17 mouse cellular contexts compared by ENCODE assay signal in the genomic region with DNA sequence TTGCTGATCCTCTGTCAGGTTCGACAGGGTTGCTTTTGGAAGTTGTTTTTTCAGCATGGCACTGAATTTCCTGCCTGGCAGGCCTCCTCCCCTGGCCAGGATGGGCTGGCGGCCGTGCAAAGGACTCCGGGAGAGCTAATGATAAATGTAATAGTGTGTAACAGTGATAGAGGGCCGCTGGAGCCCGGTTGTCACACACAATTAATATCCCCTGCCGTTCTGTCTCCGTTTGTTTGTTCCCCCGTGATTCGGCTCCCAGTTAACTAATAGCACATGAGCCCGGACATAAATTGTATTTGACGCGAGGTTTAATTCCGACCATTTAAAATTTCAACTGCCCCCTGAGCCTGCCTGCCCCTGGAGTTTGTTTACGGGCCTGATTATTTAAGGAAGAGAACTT. TPM values are rescaled to one million over a fixed set of nuclear protein-coding genes. Genes with fewer than 3 reads are reported as not detected.
DNase-seq lines count a peak whose midpoint lies in the region; ATAC-seq lines count a peak whose summit lies in the region.
"Had no signal": no experiment of that assay in that cellular context is flagged by ENCODE, and none has a peak within 500 bp of the region (broad histone marks: within the 10 kb centered on the region; RNA-seq: fewer than 3 reads in every experiment).

No protein-coding gene starts in this region.

- no peak for ATAC-seq in heart, embryonic 13.5 days (ENCODE audit: extremely low read depth, insufficient number of reproducible peaks, low FRiP score, low TSS enrichment)
- ATAC-seq in embryonic facial prominence, embryonic 11.5 days (replicated peaks; ENCODE audit: insufficient number of reproducible peaks, low FRiP score, low TSS enrichment, low read depth): no peak
- ATAC-seq in midbrain, embryonic 16.5 days: no peak

- 56% methylated on average over 15 of the region's 15 CpGs for WGBS in heart, embryonic 13.5 days
- 24% methylated on average over 15 of the region's 15 CpGs for WGBS in embryonic facial prominence, embryonic 11.5 days
- WGBS in hindbrain, embryonic 10.5 days: 49% methylated on average over 15 of the region's 15 CpGs
- WGBS in midbrain, embryonic 16.5 days: 21% methylated on average over 15 of the region's 15 CpGs

- H3K4me1 ChIP-seq in heart, embryonic 13.5 days: peaks cover 11% of the 10 kb centered on the region
- H3K4me1 ChIP-seq in embryonic facial prominence, embryonic 11.5 days (ENCODE audit: control insufficient read depth, insufficient read depth, low read length): peaks cover 6% of the 10 kb centered on the region
- peaks cover 71% of the 10 kb centered on the region for H3K4me1 ChIP-seq in hindbrain, embryonic 10.5 days (replicated peaks)
- peaks cover 55% of the 10 kb centered on the region for H3K4me1 ChIP-seq in midbrain, embryonic 16.5 days (ENCODE audit: control insufficient read depth, insufficient read depth, low read length)

- no peak overlapping the region for H3K4me3 ChIP-seq in heart, embryonic 13.5 days
- no peak overlapping the region for H3K4me3 ChIP-seq in embryonic facial prominence, embryonic 11.5 days (ENCODE audit: low read depth, low read length)
- no peak overlapping the region for H3K4me3 ChIP-seq in hindbrain, embryonic 10.5 days
- no peak overlapping the region for H3K4me3 ChIP-seq in midbrain, embryonic 16.5 days (ENCODE audit: low read depth, low read length)
- H3K4me3 ChIP-seq: heart, embryonic 12.5 days; limb, embryonic 15.5 days had no signal

- intact Hi-C loops in gastrocnemius, postnatal 14 days (cut with DNase I; ENCODE audit: low total_unique reads): no loop called here
- intact Hi-C loops in left cerebral cortex, postnatal 25 days (cut with DNase I): no loop called here

- H3K4me2 ChIP-seq in heart, embryonic 13.5 days: no peak overlapping the region
- no peak overlapping the region for H3K4me2 ChIP-seq in embryonic facial prominence, embryonic 11.5 days (ENCODE audit: low read depth, low read length)
- no peak overlapping the region for H3K4me2 ChIP-seq in midbrain, embryonic 16.5 days (ENCODE audit: low read length)
- H3K4me2 ChIP-seq: heart, embryonic 12.5 days; limb, embryonic 15.5 days had no signal

- no peaks in the 10 kb centered on the region for H3K9me3 ChIP-seq in heart, embryonic 13.5 days
- H3K9me3 ChIP-seq in embryonic facial prominence, embryonic 11.5 days (replicated peaks; ENCODE audit: control insufficient read depth, low read length): no peaks in the 10 kb centered on the region
- no peaks in the 10 kb centered on the region for H3K9me3 ChIP-seq in hindbrain, embryonic 10.5 days
- H3K9me3 ChIP-seq in midbrain, embryonic 16.5 days (replicated peaks; ENCODE audit: control insufficient read depth, low read length, poor library complexity, severe bottlenecking): no peaks in the 10 kb centered on the region
- H3K9me3 ChIP-seq: heart, embryonic 12.5 days; limb, embryonic 15.5 days had no signal

- no peak overlapping the region for H3K9ac ChIP-seq in heart, embryonic 13.5 days
- H3K9ac ChIP-seq in embryonic facial prominence, embryonic 11.5 days (replicated peaks; ENCODE audit: low read length): no peak overlapping the region; the same call in 1 of the 2 replicates
- H3K9ac ChIP-seq in midbrain, embryonic 16.5 days (ENCODE audit: low read depth, low read length): peak overlapping the region; percentile 40
- H3K9ac ChIP-seq: heart, embryonic 12.5 days; limb, embryonic 15.5 days had no signal

- 0 out of 2 replicates have a peak overlapping the region, but pooled peaks have one; percentile 30 for H3K27ac ChIP-seq in heart, embryonic 13.5 days (replicated peaks)
- 0 out of 2 replicates have a peak overlapping the region, but pooled peaks have one; percentile 20 for H3K27ac ChIP-seq in embryonic facial prominence, embryonic 11.5 days (replicated peaks; ENCODE audit: low read depth, low read length)
- peak overlapping the region; percentile 10; the same call in 1 of the 2 replicates for H3K27ac ChIP-seq in hindbrain, embryonic 10.5 days
- H3K27ac ChIP-seq in midbrain, embryonic 16.5 days (ENCODE audit: low read length): peak overlapping the region; percentile 75
- H3K27ac ChIP-seq: limb, embryonic 15.5 days had no signal

- H3K36me3 ChIP-seq in heart, embryonic 13.5 days: peaks cover 99% of the 10 kb centered on the region
- H3K36me3 ChIP-seq in embryonic facial prominence, embryonic 11.5 days (replicated peaks; ENCODE audit: control insufficient read depth, insufficient read depth, low read depth, low read length): peaks cover 3% of the 10 kb centered on the region; the same call in 1 of the 2 replicates
- H3K36me3 ChIP-seq in hindbrain, embryonic 10.5 days: peaks cover 79% of the 10 kb centered on the region
- H3K36me3 ChIP-seq in midbrain, embryonic 16.5 days (ENCODE audit: control insufficient read depth, insufficient read depth, low read length): peaks cover 9% of the 10 kb centered on the region; the same call in 1 of the 2 replicates

- no peak for DNase-seq in heart, adult 8-10 months (ENCODE audit: low spot score)
- peak; percentile 62 for DNase-seq in embryonic facial prominence, embryonic 11.5 days (ENCODE audit: low spot score)
- DNase-seq in hindbrain, embryonic 10.5 days (ENCODE audit: low spot score): no peak
- no peak for DNase-seq in gastrocnemius, postnatal 14 days
- no peak for DNase-seq in adrenal gland, postnatal 14 days
- no peak for DNase-seq in left cerebral cortex, postnatal 25 days (ENCODE audit: low spot score in 2 of 2)
- DNase-seq: B cell, adult 2 months; kidney, adult 9 months; lung, postnatal 14 days; spleen, adult 18-20 months had no signal

- H3K27me3 ChIP-seq in heart, embryonic 13.5 days (replicated peaks): no peaks in the 10 kb centered on the region
- no peaks in the 10 kb centered on the region; the same call in 1 of the 2 replicates for H3K27me3 ChIP-seq in embryonic facial prominence, embryonic 11.5 days (ENCODE audit: control insufficient read depth, insufficient read depth, low read length)
- peaks cover 49% of the 10 kb centered on the region for H3K27me3 ChIP-seq in hindbrain, embryonic 10.5 days (ENCODE audit: insufficient read depth, poor library complexity, severe bottlenecking)
- no peaks in the 10 kb centered on the region for H3K27me3 ChIP-seq in midbrain, embryonic 16.5 days (ENCODE audit: control insufficient read depth, insufficient read depth, low read depth, low read length)
- H3K27me3 ChIP-seq: heart, embryonic 12.5 days had no signal

RNA-seq across cellular contexts. Expression of a gene that starts 38.5 kb away (rescaled TPM):
- polyA plus RNA-seq in heart, embryonic 13.5 days (2015; fragmentation: Nextera tagmentation; extraction: Ambion mirVana): 4.6 and 4.9 TPM in 2 replicates
- under 1 TPM; 0.43 to 0.82 (median 0.59) TPM for total RNA-seq in heart, adult 8-10 months (2022)
- 2.7 and 3.0 TPM in 2 replicates for polyA plus RNA-seq in embryonic facial prominence, embryonic 11.5 days (2014; fragmentation: Nextera tagmentation; extraction: Ambion mirVana)
- 7.3 and 13.1 TPM in 2 replicates for polyA plus RNA-seq in hindbrain, embryonic 10.5 days (2016; fragmentation: Nextera tagmentation; extraction: Ambion mirVana)
- polyA plus RNA-seq in midbrain, embryonic 16.5 days (2015; fragmentation: Nextera tagmentation; extraction: Ambion mirVana): 6.0 and 7.5 TPM in 2 replicates
- under 1 TPM in 1 of 2 experiments, not detected in 1; 0.94 TPM for total RNA-seq in gastrocnemius, postnatal 14 days (2021)
- total RNA-seq in adrenal gland, postnatal 14 days (2021): 3.7 and 21.3 TPM in 2 replicates
- under 1 TPM; 0.69 to 0.96 TPM for total RNA-seq in left cerebral cortex, postnatal 25 days (2021)
- total RNA-seq: common myeloid progenitor, adult 5-6 weeks; MEL; neutrophil, adult 5-6 weeks had no signal

Comparison
In these comparisons a context has a peak if more than half of its experiments do, and no peak if none do; other contexts are left out.
1. H3K27ac ChIP-seq: peak in every context shown above with its lines; median percentile 75 in midbrain, embryonic 16.5 days; 30 in heart, embryonic 13.5 days; 20 in embryonic facial prominence, embryonic 11.5 days; 10 in hindbrain, embryonic 10.5 days.